Mouse (Mus musculus) G1E (cell line): Measurements from ENCODE around the gene Abcc3.

Experiments
- CTCF ChIP-seq: IDR thresholded peaks from 2 replicates; pipeline ENCODE4 v1.5.1; 2012; ENCODE audit warnings: low read depth, low read length, inconsistent platforms, mixed read lengths
- GATA1 ChIP-seq: IDR thresholded peaks from 2 replicates; pipeline ENCODE4 v1.6.1; 2012; ENCODE audit warnings: borderline replicate concordance, low read length, inconsistent platforms, mixed read lengths
- GATA2 ChIP-seq: IDR thresholded peaks from 2 replicates; pipeline ENCODE4 v1.6.1; 2012; ENCODE audit warnings: low read depth, low read length, inconsistent platforms, borderline replicate concordance

DNA sequence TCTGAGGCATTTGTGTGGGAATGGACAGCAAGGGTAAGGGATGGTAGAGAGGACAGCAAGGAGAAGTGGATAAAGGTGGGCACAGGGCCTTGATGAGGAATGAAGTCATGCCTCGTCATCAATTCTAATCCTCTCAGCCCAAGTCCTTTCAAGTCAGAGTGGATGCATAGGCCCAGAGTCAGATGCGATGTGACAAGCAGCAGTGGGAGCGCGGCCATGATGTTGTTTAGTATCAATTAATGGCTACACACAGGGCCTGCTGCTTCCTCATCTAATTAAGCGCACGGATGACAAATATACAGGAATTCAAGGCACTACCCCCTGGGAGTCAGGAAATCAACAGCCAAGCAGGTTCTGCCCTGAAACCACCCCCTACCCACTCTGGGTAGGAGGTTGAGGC, 47.6 kb upstream of the Abcc3 start:
- TF ChIP-seq CTCF (no peak), GATA1 (no peak), GATA2 (no peak)
